8 mouse cellular contexts compared by ENCODE assay signal in the genomic region with DNA sequence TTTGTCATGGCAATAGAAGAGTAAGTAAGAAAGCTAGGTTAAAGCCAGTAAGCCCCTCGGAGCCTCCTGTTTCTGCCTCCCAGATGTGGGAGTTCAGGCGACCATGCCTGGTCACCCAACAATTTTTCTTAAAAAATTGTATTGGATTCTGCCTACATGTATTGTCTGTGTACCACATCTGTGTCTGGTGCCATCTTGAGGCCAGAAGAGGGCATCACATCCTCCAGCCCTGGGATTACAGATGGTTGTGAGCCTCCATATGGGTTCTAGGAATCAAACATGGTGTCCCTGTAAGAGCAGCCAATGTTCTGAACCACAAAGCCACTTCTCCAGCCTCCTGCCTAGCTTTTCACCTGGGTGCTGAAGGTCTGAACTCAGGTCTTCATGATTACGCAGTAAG. TPM values are rescaled to one million over a fixed set of nuclear protein-coding genes. Genes with fewer than 3 reads are reported as not detected.
A peak's percentile ranks its signal among the peaks of the same experiment; 100 is the strongest.
DNase-seq lines count a peak whose midpoint lies in the region; ATAC-seq and TF ChIP-seq lines count a peak whose summit lies in the region.
"Had no signal": no experiment of that assay in that cellular context is flagged by ENCODE, and none has a peak within 500 bp of the region (broad histone marks: within the 10 kb centered on the region; RNA-seq: fewer than 3 reads in every experiment).

No protein-coding gene starts in this region.

- no peaks in the 10 kb centered on the region for H3K79me3 ChIP-seq in C2C12 (ENCODE audit: low read depth)

- no peak for TF ChIP-seq POLR2A in embryonic fibroblast, embryonic 13.5 days (IDR thresholded peaks at IDR 0.05; ENCODE audit: low read depth, low read length)

- H3K4me3 ChIP-seq in kidney, embryonic 16.5 days (ENCODE audit: low read length): no peak overlapping the region
- H3K4me3 ChIP-seq in C2C12 (ENCODE audit: insufficient read depth, poor library complexity, severe bottlenecking): no peak overlapping the region
- no peak overlapping the region for H3K4me3 ChIP-seq in G1E (ENCODE audit: low read depth, low read length)
- H3K4me3 ChIP-seq in embryonic fibroblast, embryonic 13.5 days (ENCODE audit: insufficient read depth, low read length): no peak overlapping the region
- no peak overlapping the region for H3K4me3 ChIP-seq in lung, embryonic 14.5 days (ENCODE audit: low read depth, low read length)
- H3K4me3 ChIP-seq in limb, embryonic 10.5 days: no peak overlapping the region
- H3K4me3 ChIP-seq: lung, embryonic 15.5 days had no signal

- DNase-seq in kidney, adult 11 months: peak; percentile 54
- DNase-seq in G1E (ENCODE audit: low spot score): no peak
- DNase-seq in lung, embryonic 14.5 days: peak; percentile 57
- no peak for DNase-seq in limb, embryonic 10.5 days (ENCODE audit: low spot score)

- H3K79me2 ChIP-seq in C2C12 (ENCODE audit: control insufficient read depth, insufficient read depth): no peaks in the 10 kb centered on the region

- ATAC-seq in kidney, embryonic 16.5 days (ENCODE audit: low FRiP score, low TSS enrichment): no peak
- peak; percentile 73; the same call in 1 of the 2 replicates for ATAC-seq in G1E (ENCODE audit: extremely low read depth, insufficient number of reproducible peaks, low FRiP score, poor library complexity, severe bottlenecking)
- ATAC-seq in lung, embryonic 14.5 days (ENCODE audit: insufficient read depth): no peak

- H3K9ac ChIP-seq in kidney, embryonic 16.5 days (replicated peaks; ENCODE audit: low read length): no peak overlapping the region
- H3K9ac ChIP-seq in lung, embryonic 14.5 days: no peak overlapping the region
- H3K9ac ChIP-seq: lung, embryonic 15.5 days had no signal

- TF ChIP-seq CTCF in C2C12 (IDR thresholded peaks at IDR 0.05; ENCODE audit: control insufficient read depth, insufficient read depth, insufficient read length) (peak; percentile 49), G1E (IDR thresholded peaks at IDR 0.05; ENCODE audit: low read depth, low read length) (peak; percentile 55)
- peak; percentile 42; the same call in 1 of the 2 replicates for TF ChIP-seq CTCF in embryonic fibroblast, embryonic 13.5 days (IDR thresholded peaks at IDR 0.05; ENCODE audit: borderline replicate concordance, insufficient read depth, low read length)
- peak; percentile 69 for TF ChIP-seq CTCF in lung, embryonic 14.5 days (IDR thresholded peaks at IDR 0.05; ENCODE audit: low read depth)

- no peaks in the 10 kb centered on the region for H3K4me1 ChIP-seq in kidney, embryonic 16.5 days (ENCODE audit: insufficient read depth, low read length)
- H3K4me1 ChIP-seq in G1E (ENCODE audit: insufficient read depth, low read depth, low read length): no peaks in the 10 kb centered on the region
- no peaks in the 10 kb centered on the region for H3K4me1 ChIP-seq in embryonic fibroblast, embryonic 13.5 days (ENCODE audit: control insufficient read depth, insufficient read depth, low read length)
- no peaks in the 10 kb centered on the region for H3K4me1 ChIP-seq in lung, embryonic 14.5 days (ENCODE audit: insufficient read depth)
- H3K4me1 ChIP-seq in limb, embryonic 10.5 days: no peaks in the 10 kb centered on the region
- H3K4me1 ChIP-seq: lung, embryonic 15.5 days had no signal

- no peaks in the 10 kb centered on the region for H3K27me3 ChIP-seq in kidney, embryonic 16.5 days (ENCODE audit: insufficient read depth, low read length)
- H3K27me3 ChIP-seq in C2C12 (ENCODE audit: control insufficient read depth, insufficient read depth, insufficient read length) (peaks cover 27% of the 10 kb centered on the region), G1E (ENCODE audit: insufficient read depth, low read length) (peaks cover 4% of the 10 kb centered on the region; the same call in 1 of the 2 replicates)
- no peaks in the 10 kb centered on the region for H3K27me3 ChIP-seq in lung, embryonic 14.5 days (ENCODE audit: insufficient read depth, low read length)
- no peaks in the 10 kb centered on the region for H3K27me3 ChIP-seq in limb, embryonic 10.5 days (ENCODE audit: low read depth, poor library complexity, severe bottlenecking)
- H3K27me3 ChIP-seq: lung, embryonic 15.5 days had no signal

- no peaks in the 10 kb centered on the region for H3K9me3 ChIP-seq in kidney, embryonic 16.5 days (ENCODE audit: low read length)
- H3K9me3 ChIP-seq in G1E (replicated peaks): no peaks in the 10 kb centered on the region
- H3K9me3 ChIP-seq in lung, embryonic 14.5 days (ENCODE audit: low read depth, low read length): no peaks in the 10 kb centered on the region
- H3K9me3 ChIP-seq in limb, embryonic 10.5 days (replicated peaks): no peaks in the 10 kb centered on the region
- H3K9me3 ChIP-seq: lung, embryonic 15.5 days had no signal

- WGBS in kidney, embryonic 16.5 days: 83% methylated on average over 3 of the region's 3 CpGs
- WGBS in lung, embryonic 14.5 days: 87% methylated on average over 3 of the region's 3 CpGs
- WGBS in limb, embryonic 10.5 days: 91% methylated on average over 3 of the region's 3 CpGs

- H3ac ChIP-seq in C2C12 (ENCODE audit: control insufficient read depth, insufficient read length, low read depth): no peak overlapping the region

- H3K27ac ChIP-seq in kidney, embryonic 16.5 days (ENCODE audit: low read length): no peak overlapping the region
- H3K27ac ChIP-seq in embryonic fibroblast, embryonic 13.5 days (ENCODE audit: insufficient read depth, low read length): no peak overlapping the region
- no peak overlapping the region for H3K27ac ChIP-seq in lung, embryonic 14.5 days (ENCODE audit: low read depth)
- no peak overlapping the region for H3K27ac ChIP-seq in limb, embryonic 10.5 days
- H3K27ac ChIP-seq: lung, embryonic 15.5 days had no signal

- no peak overlapping the region for H3K4me2 ChIP-seq in kidney, embryonic 16.5 days (replicated peaks; ENCODE audit: low read depth, low read length)
- H3K4me2 ChIP-seq in lung, embryonic 14.5 days: no peak overlapping the region
- H3K4me2 ChIP-seq: lung, embryonic 15.5 days had no signal

- H3K36me3 ChIP-seq in kidney, embryonic 16.5 days (ENCODE audit: insufficient read depth, low read length): no peaks in the 10 kb centered on the region
- no peaks in the 10 kb centered on the region for H3K36me3 ChIP-seq in C2C12 (ENCODE audit: control insufficient read depth, insufficient read depth)
- no peaks in the 10 kb centered on the region for H3K36me3 ChIP-seq in G1E (replicated peaks)
- no peaks in the 10 kb centered on the region for H3K36me3 ChIP-seq in lung, embryonic 14.5 days (ENCODE audit: insufficient read depth)
- no peaks in the 10 kb centered on the region for H3K36me3 ChIP-seq in limb, embryonic 10.5 days
- H3K36me3 ChIP-seq: lung, embryonic 15.5 days had no signal

TF ChIP-seq in C2C12, 6 proteins besides CTCF, POLR2A, EP300 and RAD21:
- TF ChIP-seq CEBPB (IDR thresholded peaks at IDR 0.05; ENCODE audit: low read depth) (no peak), USF1 (IDR thresholded peaks at IDR 0.05; ENCODE audit: low read depth) (no peak), MYOG (IDR thresholded peaks at IDR 0.05; ENCODE audit: control insufficient read depth, extremely low read depth, insufficient read length) (no peak), MAX (IDR thresholded peaks at IDR 0.05) (no peak), MYOD1 (IDR thresholded peaks at IDR 0.05; ENCODE audit: control insufficient read depth, insufficient read length, low read depth) (no peak), FOSL1 (IDR thresholded peaks at IDR 0.05; ENCODE audit: insufficient read depth, low read length, poor library complexity, severe bottlenecking) (no peak)

RNA-seq across cellular contexts. Expression of a gene that starts 12.4 kb away (rescaled TPM):
- polyA plus RNA-seq in kidney, embryonic 16.5 days (2015; fragmentation: Nextera tagmentation; extraction: Ambion mirVana): 13.6 and 30.1 TPM in 2 replicates
- 48.8 TPM for polyA plus RNA-seq in C2C12 (2012; fragmentation: generic; extraction: Trizol)
- 40.3 and 42.5 TPM in 2 replicates for total RNA-seq in G1E (2014; fragmentation: Nextera tagmentation)
- total RNA-seq in G1E (2017): 33.8 and 43.3 TPM in 2 replicates
- 37.4 and 40.3 TPM in 2 replicates for polyA plus RNA-seq in G1E (2012)
- 23.3 and 25.3 TPM in 2 replicates for polyA plus RNA-seq in embryonic fibroblast, embryonic 13.5 days (2011; ENCODE audit: insufficient read length, low read depth, missing spikeins)
- polyA plus RNA-seq in lung, embryonic 14.5 days (2014; fragmentation: Nextera tagmentation; extraction: Ambion mirVana): 39.2 and 41.8 TPM in 2 replicates
- 28.9 and 30.6 TPM in 2 replicates for polyA plus RNA-seq in limb, embryonic 10.5 days (2016; fragmentation: Nextera tagmentation; extraction: Ambion mirVana)

RNA-seq across cellular contexts. Expression of a gene that starts 38.5 kb away (rescaled TPM):
- polyA plus RNA-seq in kidney, embryonic 16.5 days (2015; fragmentation: Nextera tagmentation; extraction: Ambion mirVana): 29.1 and 31.9 TPM in 2 replicates
- polyA plus RNA-seq in C2C12 (2012; fragmentation: generic; extraction: Trizol) (0.09 TPM), G1E (2012) (not detected in 2 replicates)
- total RNA-seq in G1E (2014; fragmentation: Nextera tagmentation) (not detected in 2 replicates), G1E (2017) (0.23 TPM in 1 of 2 replicates, not detected in the other)
- 5.9 and 15.6 TPM in 2 replicates for polyA plus RNA-seq in embryonic fibroblast, embryonic 13.5 days (2011; ENCODE audit: insufficient read length, low read depth, missing spikeins)
- polyA plus RNA-seq in lung, embryonic 14.5 days (2014; fragmentation: Nextera tagmentation; extraction: Ambion mirVana): 15.6 and 15.8 TPM in 2 replicates
- polyA plus RNA-seq in limb, embryonic 10.5 days (2016; fragmentation: Nextera tagmentation; extraction: Ambion mirVana): 2.9 and 6.2 TPM in 2 replicates

Comparison
In these comparisons a context has a peak if more than half of its experiments do, and no peak if none do; other contexts are left out.
1. DNase-seq: peak in kidney, adult 11 months (single experiment) and lung, embryonic 14.5 days (single experiment); none in G1E (single experiment) and limb, embryonic 10.5 days (single experiment).
2. Peak in every context shown above with its lines, with median percentiles within 50 percentile points of each other: CTCF ChIP-seq.